Mouse (Mus musculus): ENCODE data around the gene Eef2k.

DNA sequence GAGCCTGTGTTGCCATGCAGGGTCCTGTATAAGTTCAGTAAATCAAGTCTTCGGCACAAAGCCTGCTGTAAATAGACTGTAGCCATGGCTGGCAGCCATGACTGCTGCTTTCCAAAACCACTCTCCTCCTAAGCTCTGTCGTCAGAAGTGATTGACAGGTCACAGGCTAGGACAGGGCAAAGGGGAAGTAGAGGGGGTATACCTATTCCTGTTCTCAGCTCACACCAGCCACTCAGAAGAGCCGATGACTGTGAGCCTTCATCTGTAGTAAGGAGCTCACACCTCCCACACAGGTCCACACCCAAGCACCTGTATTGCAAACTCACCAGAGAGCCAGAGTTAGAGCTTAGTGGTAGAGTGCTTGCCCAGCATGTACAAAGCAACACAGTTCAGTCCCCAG is 46.3 kb upstream of the Eef2k start:
- no peak for TF ChIP-seq POLR2A (IDR thresholded peaks at IDR 0.05; ENCODE audit: control insufficient read depth, extremely low read depth, insufficient read depth, low read length, poor library complexity)
- no peak for TF ChIP-seq CTCF (IDR thresholded peaks at IDR 0.05; ENCODE audit: borderline replicate concordance, control insufficient read depth, extremely low read depth, insufficient read depth, low read length, poor library complexity)

Measured in thymus, adult 2 months (tissue).